Comparison of ENCODE assay signal across 15 mouse cellular contexts in genomic region chr3:122058439-122059198, GRCm38 (mm10). TPM values are rescaled to one million over a fixed set of nuclear protein-coding genes. Genes with fewer than 3 reads are reported as not detected.
DNase-seq lines count a peak whose midpoint lies in the region; ATAC-seq lines count a peak whose summit lies in the region.
"Had no signal": no experiment of that assay in that cellular context is flagged by ENCODE, and none has a peak within 500 bp of the region (broad histone marks: within the 10 kb centered on the region; RNA-seq: fewer than 3 reads in every experiment).

No protein-coding gene starts in this region.

- peaks cover 14% of the 10 kb centered on the region for H3K4me1 ChIP-seq in heart, embryonic 13.5 days
- H3K4me1 ChIP-seq in embryonic facial prominence, embryonic 13.5 days: peaks cover 24% of the 10 kb centered on the region
- peaks cover 3% of the 10 kb centered on the region; the same call in 1 of the 2 replicates for H3K4me1 ChIP-seq in kidney, embryonic 14.5 days (ENCODE audit: control insufficient read depth, insufficient read depth, low read length)

- H3K4me3 ChIP-seq in heart, embryonic 13.5 days: no peak overlapping the region
- H3K4me3 ChIP-seq in embryonic facial prominence, embryonic 13.5 days: no peak overlapping the region
- H3K4me3 ChIP-seq in kidney, embryonic 14.5 days (ENCODE audit: low read length): no peak overlapping the region
- H3K4me3 ChIP-seq: midbrain, embryonic 10.5 days had no signal

- H3K36me3 ChIP-seq in heart, embryonic 13.5 days: no peaks in the 10 kb centered on the region
- no peaks in the 10 kb centered on the region for H3K36me3 ChIP-seq in embryonic facial prominence, embryonic 13.5 days
- no peaks in the 10 kb centered on the region for H3K36me3 ChIP-seq in kidney, embryonic 14.5 days (ENCODE audit: control insufficient read depth, insufficient read depth, low read length)
- H3K36me3 ChIP-seq: midbrain, embryonic 10.5 days had no signal

- H3K9me3 ChIP-seq in heart, embryonic 13.5 days: no peaks in the 10 kb centered on the region
- H3K9me3 ChIP-seq in embryonic facial prominence, embryonic 13.5 days: no peaks in the 10 kb centered on the region
- no peaks in the 10 kb centered on the region for H3K9me3 ChIP-seq in kidney, embryonic 14.5 days (ENCODE audit: control insufficient read depth, low read length)
- H3K9me3 ChIP-seq: midbrain, embryonic 10.5 days had no signal

- H3K9ac ChIP-seq in heart, embryonic 13.5 days: no peak overlapping the region
- H3K9ac ChIP-seq in embryonic facial prominence, embryonic 13.5 days: no peak overlapping the region
- no peak overlapping the region for H3K9ac ChIP-seq in kidney, embryonic 14.5 days (ENCODE audit: low read depth, low read length)

- 47% methylated on average over 9 of the region's 9 CpGs for WGBS in heart, embryonic 13.5 days
- WGBS in embryonic facial prominence, embryonic 13.5 days: 46% methylated on average over 9 of the region's 9 CpGs
- WGBS in kidney, embryonic 14.5 days: 54% methylated on average over 9 of the region's 9 CpGs

- no peak for DNase-seq in heart, adult 8-10 months (ENCODE audit: low spot score)
- DNase-seq in lung, postnatal 4 days: peak; percentile 35 to 68
- no peak for DNase-seq in adrenal gland, postnatal 10 days
- DNase-seq in thymus, postnatal 4 days: no peak
- DNase-seq: adrenal gland, postnatal 14 days; cerebellum, postnatal 25 days; heart, postnatal 36 days; layer of hippocampus, postnatal 36 days had no signal

- peak overlapping the region; percentile 21; the same call in 1 of the 2 replicates for H3K27ac ChIP-seq in heart, embryonic 13.5 days (replicated peaks)
- peak overlapping the region; percentile 71 for H3K27ac ChIP-seq in embryonic facial prominence, embryonic 13.5 days
- no peak overlapping the region for H3K27ac ChIP-seq in kidney, embryonic 14.5 days (ENCODE audit: low read depth, low read length)
- H3K27ac ChIP-seq: midbrain, embryonic 10.5 days had no signal

- no peaks in the 10 kb centered on the region for H3K27me3 ChIP-seq in heart, embryonic 13.5 days (replicated peaks)
- H3K27me3 ChIP-seq in embryonic facial prominence, embryonic 13.5 days: no peaks in the 10 kb centered on the region
- H3K27me3 ChIP-seq in kidney, embryonic 14.5 days (ENCODE audit: control insufficient read depth, insufficient read depth, low read length): no peaks in the 10 kb centered on the region

- ATAC-seq in heart, embryonic 13.5 days (ENCODE audit: extremely low read depth, insufficient number of reproducible peaks, low FRiP score, low TSS enrichment): no peak
- peak; percentile 72; the same call in 1 of the 2 replicates for ATAC-seq in embryonic facial prominence, embryonic 13.5 days (ENCODE audit: insufficient number of reproducible peaks, insufficient read depth, low FRiP score, low TSS enrichment, low read depth)
- ATAC-seq in kidney, embryonic 14.5 days (ENCODE audit: low FRiP score, low TSS enrichment): 0 out of 2 replicates have a peak, but pooled peaks have one; percentile 60
- ATAC-seq in inflammation-experienced regulatory T-cells, adult 6 months: no peak

- H3K4me2 ChIP-seq in heart, embryonic 13.5 days: no peak overlapping the region
- no peak overlapping the region for H3K4me2 ChIP-seq in embryonic facial prominence, embryonic 13.5 days
- H3K4me2 ChIP-seq in kidney, embryonic 14.5 days (replicated peaks; ENCODE audit: low read depth, low read length): no peak overlapping the region
- H3K4me2 ChIP-seq: liver, embryonic 11.5 days had no signal

RNA-seq across cellular contexts. Expression of gene Abca4, which starts 14.4 kb away (rescaled TPM):
- 2.4 and 2.5 TPM in 2 replicates for polyA plus RNA-seq in heart, embryonic 13.5 days (2015; fragmentation: Nextera tagmentation; extraction: Ambion mirVana)
- total RNA-seq in heart, adult 8-10 months (2022): 1 to 10 TPM; 1.8 to 2.7 (median 2.3) TPM
- 0.65 and 0.94 TPM in 2 replicates for polyA plus RNA-seq in embryonic facial prominence, embryonic 13.5 days (2015; fragmentation: Nextera tagmentation; extraction: Ambion mirVana)
- polyA plus RNA-seq in kidney, embryonic 14.5 days (2014; fragmentation: Nextera tagmentation; extraction: Ambion mirVana): 0.70 and 0.84 TPM in 2 replicates
- total RNA-seq in adrenal gland, postnatal 10 days (2021): 1 to 10 TPM; 1.8 to 2.7 TPM
- polyA plus RNA-seq in inflammation-experienced regulatory T-cells, adult 6 months (2017; shearing (Covaris generic)): not detected
- total RNA-seq: granulocyte monocyte progenitor cell, adult 5-6 weeks had no signal

Comparison
In these comparisons a context has a peak if more than half of its experiments do, and no peak if none do; other contexts are left out.
1. ATAC-seq: peak in embryonic facial prominence, embryonic 13.5 days (single experiment) and kidney, embryonic 14.5 days (single experiment); none in heart, embryonic 13.5 days (single experiment) and inflammation-experienced regulatory T-cells, adult 6 months (single experiment).
2. DNase-seq: peak in lung, postnatal 4 days (2 of 2); none in heart, adult 8-10 months (single experiment), adrenal gland, postnatal 10 days (single experiment) and thymus, postnatal 4 days (single experiment).